10 mouse cellular contexts compared by ENCODE assay signal in the genomic region with DNA sequence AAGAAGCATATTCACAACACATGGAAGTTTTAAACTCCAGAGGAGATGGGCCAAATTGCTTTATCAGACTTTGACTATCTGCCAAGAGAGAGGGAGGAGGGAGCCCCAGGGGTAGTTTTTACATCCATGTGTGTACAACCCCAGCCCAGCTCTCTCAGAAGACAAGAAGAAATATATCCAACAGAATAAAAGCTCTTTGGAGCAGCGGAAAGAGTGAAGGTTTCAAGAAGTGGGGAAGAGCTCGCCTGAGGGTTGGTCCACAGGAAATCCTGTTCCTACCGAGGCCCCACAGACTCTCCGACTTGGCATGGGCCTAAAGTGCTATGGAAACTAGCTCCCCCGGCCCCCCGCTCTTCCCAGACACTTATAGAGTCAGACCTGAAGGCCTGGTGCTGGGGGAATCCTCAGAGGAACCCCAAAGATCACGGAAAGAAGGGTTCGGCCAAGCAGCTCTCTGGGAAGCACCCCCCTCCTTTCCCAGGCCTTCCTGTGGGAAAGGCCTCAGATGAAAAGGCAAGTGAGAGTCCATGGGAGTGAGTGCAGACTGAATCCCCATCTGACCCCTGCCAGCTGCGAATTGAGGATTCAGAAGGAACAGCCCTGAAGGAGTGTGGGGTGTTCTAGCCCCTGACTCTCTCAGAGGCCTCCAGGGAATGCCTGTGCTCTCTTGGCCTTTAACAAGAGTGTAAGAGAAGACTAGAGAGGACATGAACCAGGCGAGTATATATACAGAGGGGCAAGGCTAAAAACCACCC.
A peak's percentile ranks its signal among the peaks of the same experiment; 100 is the strongest.
DNase-seq lines count a peak whose midpoint lies in the region; ATAC-seq and TF ChIP-seq lines count a peak whose summit lies in the region.
"Had no signal": no experiment of that assay in that cellular context is flagged by ENCODE, and none has a peak within 500 bp of the region (broad histone marks: within the 10 kb centered on the region; RNA-seq: fewer than 3 reads in every experiment).

No protein-coding gene starts in this region.

- H3K4me1 ChIP-seq in intestine, embryonic 16.5 days (ENCODE audit: control insufficient read depth, insufficient read depth, low read length): peaks cover 10% of the 10 kb centered on the region
- 0 out of 2 replicates have a peak, but pooled peaks cover 3% of the 10 kb centered on the region for H3K4me1 ChIP-seq in stomach, postnatal 0 days (replicated peaks; ENCODE audit: control insufficient read depth, insufficient read depth)

- peak overlapping the region; percentile 67 for H3K27ac ChIP-seq in gastrocnemius, adult 2 months
- H3K27ac ChIP-seq in intestine, embryonic 16.5 days (ENCODE audit: low read length): peak overlapping the region; percentile 80
- H3K27ac ChIP-seq in stomach, postnatal 0 days (replicated peaks): peak overlapping the region; percentile 76
- H3K27ac ChIP-seq: macrophage had no signal

- WGBS in intestine, embryonic 16.5 days: 61% methylated on average over 10 of the region's 10 CpGs
- WGBS in stomach, postnatal 0 days: 53% methylated on average over 10 of the region's 10 CpGs

- no peaks in the 10 kb centered on the region for H3K36me3 ChIP-seq in intestine, embryonic 16.5 days (ENCODE audit: control insufficient read depth, insufficient read depth, low read length)
- no peaks in the 10 kb centered on the region for H3K36me3 ChIP-seq in stomach, postnatal 0 days (ENCODE audit: control insufficient read depth, insufficient read depth, low read length)

- no peak overlapping the region for H3K9ac ChIP-seq in intestine, embryonic 16.5 days (ENCODE audit: low read depth, low read length)
- no peak overlapping the region for H3K9ac ChIP-seq in stomach, postnatal 0 days (ENCODE audit: low read length)

- no peak for DNase-seq in gastrocnemius, adult 2 months
- no peak for DNase-seq in gastrocnemius, postnatal 10 days
- peak; percentile 37 for DNase-seq in lung, postnatal 10 days
- no peak for DNase-seq in lung, postnatal 36 days
- DNase-seq in stomach, postnatal 0 days (ENCODE audit: low spot score): no peak
- no peak for DNase-seq in Muller cell, postnatal 12 days (ENCODE audit: inconsistent ontology term)
- DNase-seq: cerebellum, postnatal 10 days had no signal

- intact Hi-C loops in gastrocnemius, adult 2 months (cut with DNase I): no loop called here

- no peak overlapping the region for H3K4me3 ChIP-seq in gastrocnemius, adult 2 months
- no peak overlapping the region for H3K4me3 ChIP-seq in intestine, embryonic 16.5 days (ENCODE audit: low read length)
- H3K4me3 ChIP-seq in stomach, postnatal 0 days (ENCODE audit: low read depth, low read length): no peak overlapping the region

- TF ChIP-seq EP300 in stomach, postnatal 0 days (optimal IDR thresholded peaks at IDR 0.05): no peak

- no peaks in the 10 kb centered on the region for H3K27me3 ChIP-seq in intestine, embryonic 16.5 days (replicated peaks; ENCODE audit: control insufficient read depth, insufficient read depth, low read length)
- no peaks in the 10 kb centered on the region for H3K27me3 ChIP-seq in stomach, postnatal 0 days (ENCODE audit: control insufficient read depth, insufficient read depth, low read length)

- H3K4me2 ChIP-seq in intestine, embryonic 16.5 days (ENCODE audit: low read depth, low read length): no peak overlapping the region
- H3K4me2 ChIP-seq in stomach, postnatal 0 days (replicated peaks; ENCODE audit: low read depth): no peak overlapping the region

- peak; percentile 68 for ATAC-seq in intestine, embryonic 16.5 days
- ATAC-seq in stomach, postnatal 0 days (ENCODE audit: low FRiP score, low TSS enrichment): 0 out of 2 replicates have a peak, but pooled peaks have one; percentile 29
- ATAC-seq in megakaryocyte, adult 5-6 weeks (ENCODE audit: poor library complexity, severe bottlenecking): no peak

- TF ChIP-seq CTCF in gastrocnemius, adult 2 months (IDR thresholded peaks at IDR 0.05): no peak
- no peak for TF ChIP-seq CTCF in stomach, postnatal 0 days (IDR thresholded peaks at IDR 0.05; ENCODE audit: low read depth)

- H3K9me3 ChIP-seq in intestine, embryonic 16.5 days (ENCODE audit: control insufficient read depth, low read length): no peaks in the 10 kb centered on the region
- H3K9me3 ChIP-seq in stomach, postnatal 0 days (ENCODE audit: control insufficient read depth, low read length): no peaks in the 10 kb centered on the region
